Mouse (Mus musculus): ENCODE data around the gene Nbl1.

GRCm38 (mm10) chr4:139048518-139048917, 44.3 kb downstream of the Nbl1 start:
- TF ChIP-seq JUND (IDR thresholded peaks at IDR 0.05; ENCODE audit: low read depth, low read length) (no peak), POLR2A (IDR thresholded peaks at IDR 0.05; ENCODE audit: control insufficient read depth in 1 of 2, insufficient read depth in 1 of 2, low read depth in 1 of 2, low read length in 2 of 2, poor library complexity in 1 of 2) (no peak), E2F4 (IDR thresholded peaks at IDR 0.05; ENCODE audit: borderline replicate concordance, low read depth, low read length) (no peak), CTCF (IDR thresholded peaks at IDR 0.05 in 2 of 3, conservative IDR thresholded peaks at IDR 0.05 in 1 of 3; ENCODE audit: control insufficient read depth in 1 of 3, insufficient read depth in 1 of 3, low read depth in 2 of 3, low read length in 3 of 3, poor library complexity in 1 of 3, severe bottlenecking in 1 of 3) (no peak), POLR2AphosphoS5 (IDR thresholded peaks at IDR 0.05; ENCODE audit: borderline replicate concordance, low read depth, low read length) (no peak), RAD21 (IDR thresholded peaks at IDR 0.05; ENCODE audit: low read depth, low read length) (no peak), EP300 (IDR thresholded peaks at IDR 0.05; ENCODE audit: low read depth in 1 of 2, low read length in 2 of 2) (no peak)

All from MEL (cell line).